Mouse (Mus musculus) adrenal gland, adult 2 months (tissue): Measurements from ENCODE around the gene Nat8f7. TPM values are rescaled to one million over a fixed set of nuclear protein-coding genes. Genes with fewer than 3 reads are reported as not detected.
"Not testable (repeated sequence)": the region's sequence is repeated elsewhere in the genome, so short reads cannot be mapped to it uniquely, and the experiment has no call there.

Experiments used
- DNase-seq: peaks from one replicate; pipeline ENCODE4 v3.0.0; 2021
- long read RNA-seq: library from polyadenylated mRNA; stranded (forward); transcript quantifications from one replicate; pipeline ENCODE4 v2.0.0, GENCODE M21; 2021
- microRNA-seq, 2 experiments: library from miRNA; unstranded; fragments of <30 nt; microRNA quantifications; one replicate each; pipeline ENCODE4 v1.2.0; 2021
- polyA plus RNA-seq: library from polyadenylated mRNA; depleted of rRNA; stranded (reverse); fragments of >200 nt; gene quantifications from 2 replicates; pipeline ENCODE4 v1.2.3, GENCODE M21; 2012; rRNA removed
- total RNA-seq, 2 experiments: library from RNA; stranded (reverse); gene quantifications; 2 replicates each; pipeline ENCODE4 v1.2.3; 2021

Nat8f7 gene
- total RNA-seq, result 1 to 10 TPM; 2.6 to 5.0 TPM
- polyA plus RNA-seq, result 1.6 and 1.7 TPM in 2 replicates
- long read RNA-seq, result 0 reads

- DNase-seq, result not testable (repeated sequence)
Observed at GRCm38 (mm10) chr6:85713105-85713504, at the start of gene Nat8f7. Nat8f7 (minus strand) TSS chr6:85713205.

GRCm38 (mm10) chr6:85762678-85763077, 49.7 kb upstream of the Nat8f7 start:
- not testable (repeated sequence) for DNase-seq

DNA sequence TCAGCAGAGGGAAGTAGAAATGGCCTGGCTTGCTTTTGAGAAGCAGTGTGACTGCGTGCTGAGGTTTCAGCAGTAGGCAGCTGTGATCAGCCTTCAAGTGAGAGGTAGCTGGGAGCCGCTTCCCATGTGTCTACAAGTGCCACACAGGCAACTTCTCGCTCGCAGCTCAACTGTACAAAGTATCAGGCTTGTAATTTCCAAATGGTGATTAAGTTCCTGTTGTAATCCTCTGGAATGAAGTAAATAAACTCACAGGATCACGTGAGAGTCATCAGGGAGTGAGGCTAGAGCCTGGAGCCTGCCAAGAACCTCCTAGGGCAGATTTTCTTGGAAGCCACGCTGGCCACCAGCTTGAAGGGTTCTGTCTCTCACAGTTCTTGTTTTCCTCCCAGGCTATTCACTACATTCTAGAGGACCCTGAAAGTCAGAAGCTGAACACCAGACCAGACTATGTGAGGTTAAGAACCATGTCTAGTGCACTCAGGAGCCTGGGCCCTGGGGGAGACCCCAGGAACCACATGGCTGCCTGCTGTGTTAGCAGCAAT, 42.8 kb upstream of the Nat8f7 start:
- peak; percentile 5 for DNase-seq

GRCm38 (mm10) chr6:85709607-85710006, 3.4 kb downstream of the Nat8f7 start:
- not testable (repeated sequence) for DNase-seq

DNA sequence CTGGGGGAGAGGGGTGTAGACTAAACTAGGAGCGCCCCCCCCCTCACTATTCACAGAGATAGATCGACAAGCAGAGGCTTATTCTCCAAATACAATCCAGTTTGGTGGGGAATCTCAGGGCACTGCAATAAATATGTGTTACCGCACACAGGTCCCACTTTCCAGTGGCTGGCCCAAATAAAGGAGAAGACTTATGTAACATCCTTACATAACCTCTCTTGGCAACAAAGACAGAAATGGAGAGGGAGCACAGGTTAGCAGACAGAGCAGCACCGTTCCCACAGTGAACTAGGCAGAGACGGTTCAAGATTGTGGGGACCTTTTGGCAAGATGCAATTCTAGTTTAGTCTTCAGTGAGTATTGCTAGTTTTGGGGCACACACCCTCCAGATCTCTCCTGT, 3.8 kb downstream of the Nat8f7 start:
- not testable (repeated sequence) for DNase-seq

GRCm38 (mm10) chr6:85701943-85702342, 11.1 kb downstream of the Nat8f7 start:
- peak; percentile 75 for DNase-seq

Small RNA genes within 50 kb of the gene (microRNA-seq; reads per million reads assigned to microRNA genes)
- 0 reads per million in 2 experiments for gene Gm27317

Other genes starting within 250 kb of the Nat8f7 start
- under 1 TPM; 0.40 to 0.90 TPM for gene Fbxo41, start 210.2 kb downstream of the Nat8f7 start, total RNA-seq
- 1.1 and 1.2 TPM in 2 replicates for gene Fbxo41, start 210.2 kb downstream of the Nat8f7 start, polyA plus RNA-seq
- gene Egr4, start 199.6 kb downstream of the Nat8f7 start, total RNA-seq, result not detected
- gene Egr4, start 199.6 kb downstream of the Nat8f7 start, polyA plus RNA-seq, result 0.06 TPM in 1 of 2 replicates, not detected in the other
- gene Alms1, start 125.7 kb downstream of the Nat8f7 start, total RNA-seq, result 1 to 10 TPM; 7.2 to 8.5 TPM
- 0.31 and 0.39 TPM in 2 replicates for gene Alms1, start 125.7 kb downstream of the Nat8f7 start, polyA plus RNA-seq
- gene Nat8f3, start 52.5 kb upstream of the Nat8f7 start, total RNA-seq, result under 1 TPM in 1 of 2 experiments, not detected in 1; 0.66 TPM
- 0.21 and 0.56 TPM in 2 replicates for gene Nat8f3, start 52.5 kb upstream of the Nat8f7 start, polyA plus RNA-seq
- 1 to 10 TPM in 1 of 2 experiments, under 1 TPM in 1; 0.81 to 2.8 TPM for gene Nat8f6, start 107.7 kb upstream of the Nat8f7 start, total RNA-seq
- 0.87 and 1.4 TPM in 2 replicates for gene Nat8f6, start 107.7 kb upstream of the Nat8f7 start, polyA plus RNA-seq
- 1 to 10 TPM; 5.7 to 9.7 TPM for gene Nat8f5, start 107.8 kb upstream of the Nat8f7 start, total RNA-seq
- gene Nat8f5, start 107.8 kb upstream of the Nat8f7 start, polyA plus RNA-seq, result 1.1 and 2.3 TPM in 2 replicates
- 1 to 10 TPM; 1.8 to 8.2 TPM for gene Nat8, start 118.9 kb upstream of the Nat8f7 start, total RNA-seq
- 2.3 and 3.3 TPM in 2 replicates for gene Nat8, start 118.9 kb upstream of the Nat8f7 start, polyA plus RNA-seq
- 1 to 10 TPM; 2.0 to 3.7 TPM for gene Nat8f2, start 156.0 kb upstream of the Nat8f7 start, total RNA-seq
- 0.12 and 0.15 TPM in 2 replicates for gene Nat8f2, start 156.0 kb upstream of the Nat8f7 start, polyA plus RNA-seq
- 10 to 100 TPM in 1 of 2 experiments, 1 to 10 TPM in 1; 8.4 to 15.5 TPM for gene Nat8f4, start 191.7 kb upstream of the Nat8f7 start, total RNA-seq
- gene Nat8f4, start 191.7 kb upstream of the Nat8f7 start, polyA plus RNA-seq, result 6.8 and 8.5 TPM in 2 replicates
- 10 to 100 TPM; 37.1 to 55.2 TPM for gene Tprkb, start 198.7 kb upstream of the Nat8f7 start, total RNA-seq
- gene Tprkb, start 198.7 kb upstream of the Nat8f7 start, polyA plus RNA-seq, result 23.3 and 26.4 TPM in 2 replicates
- gene Nat8f1, start 202.5 kb upstream of the Nat8f7 start, total RNA-seq, result 10 to 100 TPM; 39.2 to 43.6 TPM
- gene Nat8f1, start 202.5 kb upstream of the Nat8f7 start, polyA plus RNA-seq, result 43.5 and 85.2 TPM in 2 replicates
- gene Dusp11, start 248.5 kb upstream of the Nat8f7 start, total RNA-seq, result 100 to 1,000 TPM in 1 of 2 experiments, 10 to 100 TPM in 1; 82.3 to 174 TPM
- gene Dusp11, start 248.5 kb upstream of the Nat8f7 start, polyA plus RNA-seq, result 73.5 and 104 TPM in 2 replicates